Mouse (Mus musculus): ENCODE measurements around the gene Dtnb. TPM values are rescaled to one million over a fixed set of nuclear protein-coding genes. Genes with fewer than 3 reads are reported as not detected.
A peak's percentile ranks its signal among the peaks of the same experiment; 100 is the strongest.

The Dtnb gene
- polyA plus RNA-seq, 1 experiment, result 60.7 TPM

DNA sequence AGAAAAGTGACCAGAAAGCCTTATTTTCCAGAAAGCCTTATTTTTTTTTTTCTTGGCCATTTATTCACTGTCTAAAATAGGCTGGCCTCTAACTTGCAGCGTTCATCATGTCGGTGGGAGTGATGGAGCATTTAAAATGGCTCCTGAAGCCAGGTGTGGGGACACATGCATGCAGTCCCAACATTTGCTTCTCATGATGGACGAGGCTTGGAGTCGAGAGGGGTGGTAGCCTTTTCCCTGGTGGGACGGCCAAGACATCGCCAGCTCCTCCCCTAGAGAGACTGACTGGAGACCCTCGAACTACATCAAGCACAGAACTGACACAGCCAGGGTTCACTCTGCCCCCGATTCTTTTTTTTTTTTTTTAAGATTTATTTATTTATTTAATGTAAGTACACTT, 220.1 kb downstream of the Dtnb start:
- H3K27me3 ChIP-seq (ENCODE audit: control insufficient read depth, insufficient read depth, low read length), result no peaks in the 10 kb centered on the region
- peaks cover 13% of the 10 kb centered on the region for H3K4me1 ChIP-seq (replicated peaks; ENCODE audit: control insufficient read depth, insufficient read depth, low read length)
- H3K27ac ChIP-seq (ENCODE audit: control insufficient read depth, insufficient read depth, low read length), result no peak overlapping the region
- H3K36me3 ChIP-seq (ENCODE audit: control insufficient read depth, insufficient read depth, low read length), result no peaks in the 10 kb centered on the region
- no peak for DNase-seq
- 45% methylated on average over 8 of the region's 8 CpGs for WGBS
- no peak overlapping the region for H3K4me3 ChIP-seq (ENCODE audit: control insufficient read depth, insufficient read depth, low read length)
- TF ChIP-seq CTCF (IDR thresholded peaks at IDR 0.05; ENCODE audit: borderline replicate concordance, control insufficient read depth, extremely low read depth, insufficient read depth, low read length, poor library complexity), result no peak
- no peak for TF ChIP-seq POLR2A (IDR thresholded peaks at IDR 0.05; ENCODE audit: control insufficient read depth, extremely low read depth, insufficient read depth, low read length, poor library complexity)

DNA sequence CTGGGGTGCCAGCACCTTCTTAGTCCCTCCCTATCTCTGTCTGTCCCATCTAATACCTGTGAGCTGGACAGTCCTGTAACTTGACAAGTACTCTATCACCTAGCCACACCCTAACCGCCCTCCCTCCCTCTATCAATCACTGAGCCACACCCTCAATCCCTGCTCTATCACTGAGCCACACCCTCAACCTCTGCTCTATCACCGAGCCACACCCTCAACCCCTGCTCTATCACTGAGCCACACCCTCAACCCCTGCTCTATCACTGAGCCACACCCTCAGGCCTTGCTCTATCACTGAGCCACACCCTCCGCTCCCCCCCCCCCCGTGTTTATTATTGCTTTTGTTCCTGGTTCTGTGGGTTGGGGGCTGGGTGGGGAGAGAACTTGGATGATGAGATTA, 223.4 kb downstream of the Dtnb start:
- DNase-seq, result no peak
- TF ChIP-seq CTCF (IDR thresholded peaks at IDR 0.05; ENCODE audit: borderline replicate concordance, control insufficient read depth, extremely low read depth, insufficient read depth, low read length, poor library complexity), result no peak
- no peak for TF ChIP-seq POLR2A (IDR thresholded peaks at IDR 0.05; ENCODE audit: control insufficient read depth, extremely low read depth, insufficient read depth, low read length, poor library complexity)
- Histone ChIP-seq H3K27ac (ENCODE audit: control insufficient read depth, insufficient read depth, low read length) (no peak overlapping the region), H3K36me3 (ENCODE audit: control insufficient read depth, insufficient read depth, low read length) (no peaks in the 10 kb centered on the region), H3K4me1 (replicated peaks; ENCODE audit: control insufficient read depth, insufficient read depth, low read length) (peaks cover 4% of the 10 kb centered on the region; the same call in 1 of the 2 replicates), H3K27me3 (ENCODE audit: control insufficient read depth, insufficient read depth, low read length) (no peaks in the 10 kb centered on the region), H3K4me3 (ENCODE audit: control insufficient read depth, insufficient read depth, low read length) (no peak overlapping the region)
- WGBS, result 74% methylated on average over 4 of the region's 4 CpGs

- Histone ChIP-seq H3K27ac (ENCODE audit: control insufficient read depth, insufficient read depth, low read length) (no peak overlapping the region), H3K36me3 (ENCODE audit: control insufficient read depth, insufficient read depth, low read length) (no peaks in the 10 kb centered on the region), H3K4me3 (ENCODE audit: control insufficient read depth, insufficient read depth, low read length) (no peak overlapping the region), H3K27me3 (ENCODE audit: control insufficient read depth, insufficient read depth, low read length) (no peaks in the 10 kb centered on the region), H3K4me1 (replicated peaks; ENCODE audit: control insufficient read depth, insufficient read depth, low read length) (no peaks in the 10 kb centered on the region)
- 92% methylated on average over 1 of the region's 1 CpGs for WGBS
- TF ChIP-seq POLR2A (IDR thresholded peaks at IDR 0.05; ENCODE audit: control insufficient read depth, extremely low read depth, insufficient read depth, low read length, poor library complexity) (no peak), CTCF (IDR thresholded peaks at IDR 0.05; ENCODE audit: borderline replicate concordance, control insufficient read depth, extremely low read depth, insufficient read depth, low read length, poor library complexity) (no peak)
- DNase-seq, result no peak
Observed at GRCm38 (mm10) chr12:3799551-3799950, 227.4 kb downstream of the Dtnb start.

- H3K4me3 ChIP-seq (ENCODE audit: control insufficient read depth, insufficient read depth, low read length), result peak within 1 kb of the TSS; percentile 62
- no peak for DNase-seq
- TF ChIP-seq CTCF (IDR thresholded peaks at IDR 0.05; ENCODE audit: borderline replicate concordance, control insufficient read depth, extremely low read depth, insufficient read depth, low read length, poor library complexity), result no peak
- no peak for TF ChIP-seq POLR2A (IDR thresholded peaks at IDR 0.05; ENCODE audit: control insufficient read depth, extremely low read depth, insufficient read depth, low read length, poor library complexity)
- H3K27ac ChIP-seq (ENCODE audit: control insufficient read depth, insufficient read depth, low read length), result no peak within 1 kb of the TSS
- H3K36me3 ChIP-seq (ENCODE audit: control insufficient read depth, insufficient read depth, low read length), result no peaks in the 10 kb centered on the region
- H3K4me1 ChIP-seq (replicated peaks; ENCODE audit: control insufficient read depth, insufficient read depth, low read length), result peaks cover 24% of the 10 kb centered on the region
- no peaks in the 10 kb centered on the region for H3K27me3 ChIP-seq (ENCODE audit: control insufficient read depth, insufficient read depth, low read length)
- WGBS, result 33% methylated on average over 4 of the region's 4 CpGs
Observed at GRCm38 (mm10) chr12:3805852-3806251, 233.7 kb downstream of the Dtnb start, which contains the start of gene Dnmt3a. Gene Dnmt3a (plus strand): TSS chr12:3806007.

- TF ChIP-seq POLR2A (IDR thresholded peaks at IDR 0.05; ENCODE audit: control insufficient read depth, extremely low read depth, insufficient read depth, low read length, poor library complexity) (no peak), CTCF (IDR thresholded peaks at IDR 0.05; ENCODE audit: borderline replicate concordance, control insufficient read depth, extremely low read depth, insufficient read depth, low read length, poor library complexity) (peak; percentile 66; the same call in 1 of the 2 replicates)
- Histone ChIP-seq H3K36me3 (ENCODE audit: control insufficient read depth, insufficient read depth, low read length) (no peaks in the 10 kb centered on the region), H3K27me3 (ENCODE audit: control insufficient read depth, insufficient read depth, low read length) (no peaks in the 10 kb centered on the region), H3K4me3 (ENCODE audit: control insufficient read depth, insufficient read depth, low read length) (peak overlapping the region; percentile 62), H3K27ac (ENCODE audit: control insufficient read depth, insufficient read depth, low read length) (no peak overlapping the region), H3K4me1 (replicated peaks; ENCODE audit: control insufficient read depth, insufficient read depth, low read length) (peaks cover 26% of the 10 kb centered on the region)
- peak; percentile 84 for DNase-seq
- WGBS, result under 1% methylated on average over 40 of the region's 41 CpGs
Observed at GRCm38 (mm10) chr12:3806271-3806684, 234.1 kb downstream of the Dtnb start.

- Histone ChIP-seq H3K4me3 (ENCODE audit: control insufficient read depth, insufficient read depth, low read length) (peak overlapping the region; percentile 62), H3K36me3 (ENCODE audit: control insufficient read depth, insufficient read depth, low read length) (no peaks in the 10 kb centered on the region), H3K27ac (ENCODE audit: control insufficient read depth, insufficient read depth, low read length) (no peak overlapping the region), H3K4me1 (replicated peaks; ENCODE audit: control insufficient read depth, insufficient read depth, low read length) (peaks cover 31% of the 10 kb centered on the region), H3K27me3 (ENCODE audit: control insufficient read depth, insufficient read depth, low read length) (no peaks in the 10 kb centered on the region)
- TF ChIP-seq CTCF (IDR thresholded peaks at IDR 0.05; ENCODE audit: borderline replicate concordance, control insufficient read depth, extremely low read depth, insufficient read depth, low read length, poor library complexity), result no peak
- no peak; the same call in 1 of the 2 replicates for TF ChIP-seq POLR2A (IDR thresholded peaks at IDR 0.05; ENCODE audit: control insufficient read depth, extremely low read depth, insufficient read depth, low read length, poor library complexity)
- DNase-seq, result peak; percentile 72
- under 1% methylated on average over 102 of the region's 141 CpGs for WGBS
Observed at GRCm38 (mm10) chr12:3806703-3807547, 234.7 kb downstream of the Dtnb start.
